Mouse (Mus musculus) heart, embryonic 10.5 days (tissue): ENCODE measurements at regions not wholly inside any gene's neighbourhood (a gene's known extent, or its start where the extent isn't known, plus 50 kb on each side); places are given as distances from the start of the nearest gene placed in this dataset.
"Not testable (repeated sequence)": the region's sequence is repeated elsewhere in the genome, so short reads cannot be mapped to it uniquely, and the experiment has no call there.

Experiments used
- DNase-seq: peaks from one replicate; pipeline ENCODE4 v3.0.0-alpha.2; 2017; ENCODE audit warnings: low spot score
- H3K27ac ChIP-seq: fragments of 300-500 bp; sonication (generic); 2 replicates; pipeline ENCODE4 v1.5.1; 2016; ENCODE audit warnings: mild to moderate bottlenecking
- H3K27me3 ChIP-seq: fragments of 300-500 bp; sonication (generic); 2 replicates; pipeline ENCODE4 v1.6.1; 2016; ENCODE audit warnings: mild to moderate bottlenecking; ENCODE audit not compliant: poor library complexity, insufficient read depth, severe bottlenecking
- H3K36me3 ChIP-seq: fragments of 300-500 bp; sonication (generic); 2 replicates; pipeline ENCODE4 v1.6.1; 2016; ENCODE audit warnings: mild to moderate bottlenecking, moderate library complexity
- H3K4me1 ChIP-seq: fragments of 300-500 bp; sonication (generic); 2 replicates; pipeline ENCODE4 v1.6.1; 2016; ENCODE audit warnings: mild to moderate bottlenecking
- H3K4me3 ChIP-seq: fragments of 300-500 bp; sonication (generic); 2 replicates; pipeline ENCODE4 v1.5.1; 2016; ENCODE audit warnings: mild to moderate bottlenecking, moderate library complexity
- H3K9me3 ChIP-seq: fragments of 300-500 bp; sonication (generic); 2 replicates; pipeline ENCODE4 v1.6.1; 2016; ENCODE audit warnings: mild to moderate bottlenecking, moderate library complexity
- WGBS: fragments of 180-500 bp; shearing (Covaris S2); methylation state at CpG from one replicate; pipeline ENCODE4 v1.1.7; 2016; 5-methylcytosine and 5-hydroxymethylcytosine counted together

DNA sequence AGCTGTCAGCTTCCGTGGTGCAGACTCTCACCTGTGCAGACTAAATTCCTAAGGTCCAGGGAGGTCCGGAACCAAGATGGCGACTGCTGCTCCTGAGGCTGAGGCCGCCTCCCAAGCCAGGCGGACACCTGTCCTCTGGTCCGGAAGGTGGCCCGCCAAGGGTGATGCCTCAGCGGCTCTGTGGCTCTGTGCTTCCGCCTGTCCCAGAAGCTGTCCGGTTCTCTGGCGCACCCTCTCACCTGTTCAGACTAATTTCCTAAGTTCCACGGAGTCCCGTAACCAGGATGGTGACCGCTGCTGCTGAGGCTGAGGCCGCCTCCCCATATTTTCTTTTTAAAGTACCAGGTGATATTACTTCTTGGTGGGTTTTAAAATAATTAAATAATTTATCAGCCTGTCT lies 65.4 kb upstream of the B3galnt2 start:
- H3K4me1 ChIP-seq, H3K4me3 ChIP-seq, DNase-seq, H3K36me3 ChIP-seq, H3K9me3 ChIP-seq, H3K27ac ChIP-seq, H3K27me3 ChIP-seq: not testable (repeated sequence)
- WGBS, result 80% methylated on average over 15 of the region's 15 CpGs

DNA sequence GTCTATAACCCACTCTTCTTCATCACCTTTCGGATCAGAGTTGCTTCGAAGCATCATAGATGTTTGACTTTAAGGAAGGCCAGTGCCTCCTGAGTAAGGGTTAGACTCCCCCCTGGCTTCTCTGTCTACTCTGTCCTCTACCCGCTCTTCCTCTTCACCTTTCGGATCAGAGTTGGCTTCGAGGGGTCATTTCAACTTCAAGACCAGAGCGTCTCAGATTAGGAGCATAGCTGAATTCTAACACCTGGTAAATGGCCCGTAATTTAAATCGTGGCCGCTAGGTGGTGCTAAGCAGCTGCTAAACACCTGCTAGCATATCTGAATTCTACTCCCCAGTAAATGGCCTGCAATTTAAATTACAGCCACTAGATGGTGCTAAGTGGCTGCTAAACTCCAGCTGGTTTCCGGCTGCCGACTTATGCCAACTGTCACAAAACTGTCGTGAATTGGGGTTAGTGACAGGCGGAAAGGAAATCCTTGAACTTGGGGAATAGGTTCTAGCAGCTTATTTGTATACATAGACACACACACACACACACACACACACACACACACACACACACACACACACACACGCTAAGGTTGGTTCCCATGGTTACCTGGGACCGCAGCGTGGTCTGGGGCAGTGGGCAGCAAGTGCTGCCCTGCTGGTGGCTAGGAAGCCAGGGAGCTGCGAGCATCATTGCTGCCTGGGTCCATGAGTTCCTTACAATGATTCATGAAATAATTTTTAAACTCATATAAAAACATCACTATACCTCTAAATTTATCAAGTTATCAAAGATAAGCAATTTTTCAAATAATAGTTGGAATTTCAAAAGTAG lies 64.8 kb upstream of the B3galnt2 start:
- peak; percentile 94 for DNase-seq
- WGBS, result 22% methylated on average over 17 of the region's 17 CpGs
- Histone ChIP-seq H3K27me3 (no peaks in the 10 kb centered on the region), H3K36me3 (no peaks in the 10 kb centered on the region), H3K4me1 (no peaks in the 10 kb centered on the region), H3K9me3 (no peaks in the 10 kb centered on the region), H3K27ac (peak overlapping the region; percentile 85), H3K4me3 (peak overlapping the region; percentile 61)

DNA sequence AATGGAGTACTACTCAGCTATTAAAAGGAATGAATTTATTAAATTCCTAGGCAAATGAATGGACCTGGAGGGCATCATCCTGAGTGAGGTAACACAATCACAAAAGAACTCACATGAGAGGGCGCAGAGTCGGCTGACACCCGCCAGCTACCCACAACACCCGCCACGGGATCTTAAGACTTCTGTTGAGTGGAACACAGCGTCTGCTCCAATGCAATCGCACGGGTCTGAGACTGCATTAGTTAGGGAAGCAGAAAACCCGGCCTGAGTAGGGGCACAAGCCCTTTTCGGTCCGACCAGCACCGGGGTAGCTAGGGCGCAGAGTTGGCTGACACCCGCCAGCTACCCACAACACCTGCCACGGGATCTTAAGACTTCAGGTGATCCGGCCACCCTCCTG lies 52.1 kb upstream of the B3galnt2 start:
- H3K4me1 ChIP-seq, H3K36me3 ChIP-seq, H3K9me3 ChIP-seq, H3K4me3 ChIP-seq, H3K27me3 ChIP-seq, H3K27ac ChIP-seq, DNase-seq: not testable (repeated sequence)
- 92% methylated on average over 16 of the region's 16 CpGs for WGBS
